Mouse (Mus musculus) kidney, postnatal 0 days (tissue): ENCODE data around the gene Alpi. TPM values are rescaled to one million over a fixed set of nuclear protein-coding genes. Genes with fewer than 3 reads are reported as not detected.

Experiments
- ATAC-seq: fragments of 200-750 bp; cut with Nextera tagmentation; replicated peaks from 2 replicates; pipeline ENCODE4 v1.8.0; 2017; ENCODE audit warnings: low read depth, moderate number of reproducible peaks, moderate TSS enrichment, moderate library complexity; ENCODE audit not compliant: low FRiP score
- DNase-seq: peaks from one replicate; pipeline ENCODE4 v3.0.0-alpha.2; 2016; ENCODE audit warnings: low spot score
- H3K27ac ChIP-seq: fragments of 300-500 bp; sonication (generic); 2 replicates; pipeline ENCODE4 v1.5.1; 2014; ENCODE audit warnings: mild to moderate bottlenecking
- H3K27me3 ChIP-seq: fragments of 300-500 bp; sonication (generic); 2 replicates; pipeline ENCODE4 v1.6.1; 2014; ENCODE audit warnings: low read length, mixed read lengths; ENCODE audit not compliant: insufficient read depth
- H3K36me3 ChIP-seq: fragments of 300-500 bp; sonication (generic); 2 replicates; pipeline ENCODE4 v1.6.1; 2014; ENCODE audit warnings: low read length, mixed read lengths; ENCODE audit not compliant: insufficient read depth
- H3K4me1 ChIP-seq: fragments of 300-500 bp; sonication (generic); replicated peaks from 2 replicates; pipeline ENCODE4 v1.6.1; 2014; ENCODE audit warnings: antibody characterized with exemption, low read length, mixed read lengths; ENCODE audit not compliant: insufficient read depth
- H3K4me2 ChIP-seq: fragments of 300-500 bp; sonication (generic); 2 replicates; pipeline ENCODE4 v1.6.1; 2014; ENCODE audit warnings: mild to moderate bottlenecking, low read length, moderate library complexity, mixed read lengths
- H3K4me3 ChIP-seq: fragments of 300-500 bp; sonication (generic); replicated peaks from 2 replicates; pipeline ENCODE4 v1.5.1; 2014; ENCODE audit warnings: low read depth, low read length
- H3K9ac ChIP-seq: fragments of 300-500 bp; sonication (generic); 2 replicates; pipeline ENCODE4 v1.6.1; 2014; ENCODE audit warnings: low read depth, low read length
- H3K9me3 ChIP-seq: fragments of 300-500 bp; sonication (generic); replicated peaks from 2 replicates; pipeline ENCODE4 v1.6.1; 2016; ENCODE audit warnings: low read length, inconsistent platforms, mixed read lengths
- CTCF ChIP-seq: IDR thresholded peaks from 2 replicates; pipeline ENCODE4 v1.5.1; 2016; ENCODE audit warnings: antibody characterized with exemption, low read depth, mild to moderate bottlenecking, moderate library complexity
- WGBS: fragments of 180-500 bp; shearing (Covaris S2); extraction: QIAGEN DNeasy Blood & Tissue Kit; methylation state at CpG from one replicate; pipeline ENCODE4 v1.1.7; 2014; 5-methylcytosine and 5-hydroxymethylcytosine counted together
- polyA plus RNA-seq: library from polyadenylated mRNA; unstranded; fragments of >200 nt; fragmentation: Nextera tagmentation; extraction: Ambion mirVana; gene quantifications from 2 replicates; pipeline ENCODE4 v1.2.1, GENCODE M21; 2015

The Alpi gene
- polyA plus RNA-seq, 1 experiment from 2014 or later: not detected

DNA sequence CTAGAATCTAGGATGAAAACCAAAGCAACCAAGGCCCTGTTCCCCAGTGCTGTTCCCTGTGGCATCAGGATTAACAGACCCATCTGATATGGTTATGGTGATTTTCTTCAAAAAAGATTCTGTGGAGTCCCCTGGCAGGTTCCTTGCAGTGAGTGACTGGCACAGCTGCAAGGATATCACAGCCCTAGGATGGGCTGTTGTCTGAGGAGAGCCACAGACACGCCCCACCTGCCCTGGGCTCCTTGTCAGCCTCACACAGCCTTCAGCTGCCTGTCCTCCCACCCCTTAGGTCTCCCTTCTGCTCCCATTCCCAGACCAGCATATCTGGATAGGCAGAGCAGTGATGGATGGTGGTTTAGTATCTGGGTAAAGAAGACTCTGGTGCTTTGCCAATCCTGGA lies 50.7 kb downstream of the Alpi start:
- TF ChIP-seq CTCF: no peak
- ATAC-seq: no peak
- peaks cover 27% of the 10 kb centered on the region for H3K36me3 ChIP-seq
- H3K4me3 ChIP-seq: no peak overlapping the region
- DNase-seq: no peak
- WGBS: 87% methylated on average over 1 of the region's 1 CpGs
- H3K9me3 ChIP-seq: no peaks in the 10 kb centered on the region
- H3K4me2 ChIP-seq: no peak overlapping the region
- no peak overlapping the region for H3K9ac ChIP-seq
- no peak overlapping the region for H3K27ac ChIP-seq
- H3K4me1 ChIP-seq: no peaks in the 10 kb centered on the region
- H3K27me3 ChIP-seq: no peaks in the 10 kb centered on the region

DNA sequence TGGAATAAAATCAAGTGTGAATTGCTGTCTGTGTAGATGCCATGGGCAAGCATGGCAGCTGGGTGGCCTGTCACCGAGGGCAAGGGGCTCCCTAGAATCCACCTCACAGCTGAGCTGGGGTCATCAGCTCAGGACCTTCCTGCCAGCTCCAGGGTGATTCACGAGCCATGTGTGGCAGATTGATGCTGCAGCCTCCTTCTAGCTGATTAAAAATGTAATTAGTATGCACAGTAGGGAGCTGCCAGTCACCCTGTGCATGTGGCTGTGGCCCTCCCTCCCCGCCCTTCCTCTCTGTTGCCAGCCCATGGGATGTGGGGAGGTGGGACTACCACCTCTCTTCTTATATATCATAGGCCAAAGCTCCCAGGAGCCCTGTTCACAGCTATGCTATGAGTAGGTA lies 51.3 kb downstream of the Alpi start:
- Histone ChIP-seq H3K9me3 (no peaks in the 10 kb centered on the region), H3K4me3 (no peak overlapping the region), H3K4me1 (no peaks in the 10 kb centered on the region), H3K36me3 (peaks cover 33% of the 10 kb centered on the region), H3K27ac (no peak overlapping the region), H3K27me3 (no peaks in the 10 kb centered on the region), H3K9ac (no peak overlapping the region), H3K4me2 (no peak overlapping the region)
- 83% methylated on average over 3 of the region's 3 CpGs for WGBS
- ATAC-seq: no peak
- no peak for TF ChIP-seq CTCF
- DNase-seq: no peak

Other genes with a start within 250 kb of the Alpi start
- not detected in 2 replicates for gene Alppl2, start 11.7 kb downstream of the Alpi start, polyA plus RNA-seq
- gene Akp3, start 23.4 kb upstream of the Alpi start, polyA plus RNA-seq: not detected in 2 replicates
- gene Ecel1, start 54.9 kb upstream of the Alpi start, polyA plus RNA-seq: 0.05 and 0.11 TPM in 2 replicates
- gene Prss56, start 81.7 kb upstream of the Alpi start, polyA plus RNA-seq: 0.07 TPM in 1 of 2 replicates, not detected in the other
- gene Chrnd, start 89.0 kb upstream of the Alpi start, polyA plus RNA-seq: 0.17 and 0.20 TPM in 2 replicates
- not detected in 2 replicates for gene Chrng, start 103.1 kb upstream of the Alpi start, polyA plus RNA-seq
- gene Eif4e2, start 112.3 kb upstream of the Alpi start, polyA plus RNA-seq: 165 and 178 TPM in 2 replicates
- 40.4 and 42.5 TPM in 2 replicates for gene Efhd1, start 162.8 kb upstream of the Alpi start, polyA plus RNA-seq
- gene Gigyf2, start 225.4 kb upstream of the Alpi start, polyA plus RNA-seq: 44.1 and 50.6 TPM in 2 replicates